Mouse (Mus musculus) brain, embryonic 14.5 days (tissue): ENCODE results near the gene Zc3h18.

ENCODE experiments used
- CTCF ChIP-seq: fragments of 200-500 bp; IDR thresholded peaks from 2 replicates; pipeline ENCODE4 v1.5.1; 2012; ENCODE audit warnings: inconsistent platforms, mild to moderate bottlenecking, moderate library complexity, borderline replicate concordance; ENCODE audit not compliant: insufficient read depth, insufficient read length; ENCODE audit errors: extremely low read depth
- POLR2A ChIP-seq: fragments of 200-500 bp; IDR thresholded peaks from 2 replicates; pipeline ENCODE4 v1.6.1; 2012; ENCODE audit warnings: mild to moderate bottlenecking, inconsistent platforms, borderline replicate concordance; ENCODE audit not compliant: poor library complexity, insufficient read depth, insufficient read length, severe bottlenecking; ENCODE audit errors: extremely low read depth

GRCm38 (mm10) chr8:122398186-122398585 is 21.8 kb downstream of the Zc3h18 start:
- TF ChIP-seq POLR2A (no peak), CTCF (no peak)
